Mouse (Mus musculus) heart, embryonic 11.5 days (tissue): ENCODE data around the gene Knop1. TPM values are rescaled to one million over a fixed set of nuclear protein-coding genes. Genes with fewer than 3 reads are reported as not detected.

ENCODE experiments used
- ATAC-seq: fragments of 200-750 bp; cut with Nextera tagmentation; replicated peaks from 2 replicates; pipeline ENCODE4 v1.8.0; 2017; ENCODE audit warnings: moderate library complexity; ENCODE audit not compliant: insufficient number of reproducible peaks, low FRiP score, low TSS enrichment
- H3K27ac ChIP-seq: fragments of 300-500 bp; sonication (generic); 2 replicates; pipeline ENCODE4 v1.5.1; 2014; ENCODE audit warnings: mild to moderate bottlenecking, low read depth, low read length
- H3K27me3 ChIP-seq: fragments of 300-500 bp; sonication (generic); 2 replicates; pipeline ENCODE4 v1.6.1; 2014; ENCODE audit warnings: mild to moderate bottlenecking, low read length, mixed read lengths; ENCODE audit not compliant: control insufficient read depth, insufficient read depth
- H3K36me3 ChIP-seq: fragments of 300-500 bp; sonication (generic); 2 replicates; pipeline ENCODE4 v1.6.1; 2014; ENCODE audit warnings: mild to moderate bottlenecking, low read length, moderate library complexity, mixed read lengths; ENCODE audit not compliant: control insufficient read depth, insufficient read depth
- H3K4me1 ChIP-seq: fragments of 300-500 bp; sonication (generic); 2 replicates; pipeline ENCODE4 v1.6.1; 2014; ENCODE audit warnings: low read length; ENCODE audit not compliant: control insufficient read depth, insufficient read depth
- H3K4me2 ChIP-seq: fragments of 300-500 bp; sonication (generic); 2 replicates; pipeline ENCODE4 v1.6.1; 2014; ENCODE audit warnings: mild to moderate bottlenecking, moderate library complexity
- H3K4me3 ChIP-seq: fragments of 300-500 bp; sonication (generic); 2 replicates; pipeline ENCODE4 v1.5.1; 2014; ENCODE audit warnings: low read depth, low read length
- H3K9ac ChIP-seq: fragments of 300-500 bp; sonication (generic); 2 replicates; pipeline ENCODE4 v1.6.1; 2014; ENCODE audit warnings: mild to moderate bottlenecking, low read depth, low read length, moderate library complexity
- H3K9me3 ChIP-seq: fragments of 300-500 bp; sonication (generic); replicated peaks from 2 replicates; pipeline ENCODE4 v1.6.1; 2016; ENCODE audit warnings: low read length; ENCODE audit not compliant: control insufficient read depth
- WGBS: fragments of 180-500 bp; shearing (Covaris S2); extraction: QIAGEN DNeasy Blood & Tissue Kit; methylation state at CpG from one replicate; pipeline ENCODE4 v1.1.7; 2014; ENCODE audit not compliant: insufficient replicate concordance; 5-methylcytosine and 5-hydroxymethylcytosine counted together
- polyA plus RNA-seq: library from polyadenylated mRNA; unstranded; fragments of >200 nt; fragmentation: Nextera tagmentation; extraction: Ambion mirVana; gene quantifications from 2 replicates; pipeline ENCODE4 v1.2.1, GENCODE M21; 2014

Knop1 gene
- polyA plus RNA-seq, 1 experiment from 2014 or later: 78.1 TPM

DNA sequence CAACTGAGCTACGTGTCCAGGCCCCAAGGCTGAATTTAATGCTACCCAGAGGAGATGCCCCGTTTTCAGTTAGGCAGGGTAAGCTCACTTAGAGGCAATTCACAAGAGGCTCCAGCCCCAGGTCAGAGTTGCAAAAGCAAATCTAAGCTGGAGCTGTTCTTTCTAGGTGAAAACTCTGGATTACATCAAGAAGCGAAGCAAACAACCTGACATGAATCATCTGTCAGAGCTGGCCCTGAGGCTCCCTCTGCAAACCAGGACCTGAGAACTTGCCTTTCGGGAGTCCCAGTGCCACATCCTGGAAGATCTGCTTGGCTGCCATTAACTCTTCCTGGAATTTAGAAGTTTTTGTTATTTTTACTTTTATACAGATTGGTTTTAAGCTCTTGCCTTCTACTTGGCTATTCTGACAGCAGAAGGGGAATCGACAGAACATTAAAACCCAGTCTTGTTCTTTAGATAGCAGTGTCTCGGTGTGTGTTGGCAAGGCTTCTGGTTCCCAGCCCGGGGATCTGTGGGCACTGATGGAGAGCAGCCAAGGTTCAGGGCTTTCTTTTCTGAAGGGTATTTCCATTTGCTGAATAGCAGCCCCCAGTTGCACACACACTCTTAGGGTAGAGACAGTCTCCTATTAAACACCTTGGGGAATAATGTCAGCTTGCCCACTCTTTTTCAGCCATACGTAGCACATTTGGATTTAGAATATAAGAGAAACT, 14.9 kb downstream of the Knop1 start:
- H3K27me3 ChIP-seq: no peaks in the 10 kb centered on the region
- no peaks in the 10 kb centered on the region for H3K4me1 ChIP-seq
- no peak for ATAC-seq
- WGBS: 71% methylated on average over 8 of the region's 8 CpGs
- H3K4me2 ChIP-seq: no peak overlapping the region
- peaks cover 28% of the 10 kb centered on the region for H3K36me3 ChIP-seq
- H3K9me3 ChIP-seq: no peaks in the 10 kb centered on the region
- no peak overlapping the region for H3K27ac ChIP-seq
- H3K9ac ChIP-seq: no peak overlapping the region
- no peak overlapping the region for H3K4me3 ChIP-seq

DNA sequence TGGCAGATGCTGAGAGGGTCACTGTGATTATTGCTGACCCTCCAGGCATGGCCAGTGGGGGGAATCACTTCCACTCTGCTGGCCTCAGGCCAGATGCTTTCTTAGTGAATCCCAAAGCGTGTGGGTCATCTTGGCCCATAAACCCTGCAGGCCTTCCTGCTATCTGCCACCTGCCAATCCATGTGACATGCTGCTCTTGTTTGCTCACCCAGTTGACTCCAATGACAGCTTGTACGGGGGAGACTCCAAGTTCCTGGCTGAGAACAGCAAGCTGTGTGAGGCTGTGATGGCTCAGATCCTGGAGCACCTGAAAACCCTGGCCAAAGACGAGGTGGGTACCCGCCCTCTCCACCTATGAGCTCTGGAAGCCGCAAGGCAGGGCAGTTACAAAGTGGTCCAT, 18.2 kb downstream of the Knop1 start:
- no peak overlapping the region for H3K4me3 ChIP-seq
- no peak for ATAC-seq
- 78% methylated on average over 5 of the region's 5 CpGs for WGBS
- H3K27me3 ChIP-seq: no peaks in the 10 kb centered on the region
- H3K36me3 ChIP-seq: peaks cover 18% of the 10 kb centered on the region
- no peaks in the 10 kb centered on the region for H3K9me3 ChIP-seq
- H3K27ac ChIP-seq: no peak overlapping the region
- no peak overlapping the region for H3K4me2 ChIP-seq
- H3K9ac ChIP-seq: no peak overlapping the region
- no peaks in the 10 kb centered on the region for H3K4me1 ChIP-seq

DNA sequence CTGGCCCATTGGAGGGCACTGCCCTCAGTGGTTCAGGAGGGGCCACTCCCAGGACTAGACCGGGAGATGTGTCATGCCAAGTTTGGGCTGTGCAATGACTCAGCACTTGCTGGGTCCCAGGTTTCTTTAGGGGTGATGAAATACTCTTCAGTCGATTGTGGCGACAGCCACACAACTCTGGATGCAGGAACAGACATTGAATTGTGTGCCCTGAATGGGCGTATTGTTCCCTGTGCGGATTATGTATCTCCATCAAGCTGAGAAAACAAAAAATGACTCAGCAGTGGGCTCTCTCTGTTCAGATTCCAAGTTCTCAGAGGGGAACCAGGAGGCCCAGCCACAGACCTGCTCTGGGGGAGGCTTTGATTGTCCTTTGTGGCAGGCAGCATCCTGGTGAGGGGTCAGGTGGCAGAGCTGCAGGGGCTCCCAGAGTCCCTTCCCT, 28.1 kb downstream of the Knop1 start:
- H3K4me1 ChIP-seq: no peaks in the 10 kb centered on the region
- H3K4me2 ChIP-seq: no peak overlapping the region
- H3K9ac ChIP-seq: no peak overlapping the region
- H3K36me3 ChIP-seq: no peaks in the 10 kb centered on the region
- no peak overlapping the region for H3K4me3 ChIP-seq
- H3K27ac ChIP-seq: no peak overlapping the region
- H3K27me3 ChIP-seq: no peaks in the 10 kb centered on the region
- WGBS: 76% methylated on average over 5 of the region's 5 CpGs
- no peaks in the 10 kb centered on the region for H3K9me3 ChIP-seq
- ATAC-seq: no peak

DNA sequence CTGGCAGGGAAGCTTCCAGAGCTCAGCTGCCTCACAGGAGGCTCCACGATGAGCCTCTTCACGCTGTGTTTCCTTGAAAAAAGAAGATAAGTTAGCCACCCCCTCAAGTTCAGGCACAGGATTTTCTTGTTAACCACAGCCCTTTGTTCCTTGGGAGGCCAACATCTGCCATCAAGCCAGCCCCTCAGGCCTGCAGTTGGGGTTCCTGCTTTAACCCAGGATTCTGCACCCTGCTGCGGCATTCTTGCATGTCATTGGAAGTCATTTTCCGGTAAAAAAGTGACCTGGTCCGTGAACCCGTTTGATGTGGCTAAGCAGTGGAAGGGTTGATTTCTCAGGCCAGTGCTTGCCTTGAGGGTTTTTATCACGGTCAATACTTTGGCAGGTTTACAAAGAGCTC, 31.6 kb downstream of the Knop1 start:
- H3K27me3 ChIP-seq: no peaks in the 10 kb centered on the region
- no peak overlapping the region for H3K9ac ChIP-seq
- 75% methylated on average over 7 of the region's 7 CpGs for WGBS
- no peaks in the 10 kb centered on the region for H3K4me1 ChIP-seq
- H3K9me3 ChIP-seq: no peaks in the 10 kb centered on the region
- H3K4me2 ChIP-seq: no peak overlapping the region
- no peak for ATAC-seq
- no peaks in the 10 kb centered on the region for H3K36me3 ChIP-seq
- no peak overlapping the region for H3K4me3 ChIP-seq
- no peak overlapping the region for H3K27ac ChIP-seq

DNA sequence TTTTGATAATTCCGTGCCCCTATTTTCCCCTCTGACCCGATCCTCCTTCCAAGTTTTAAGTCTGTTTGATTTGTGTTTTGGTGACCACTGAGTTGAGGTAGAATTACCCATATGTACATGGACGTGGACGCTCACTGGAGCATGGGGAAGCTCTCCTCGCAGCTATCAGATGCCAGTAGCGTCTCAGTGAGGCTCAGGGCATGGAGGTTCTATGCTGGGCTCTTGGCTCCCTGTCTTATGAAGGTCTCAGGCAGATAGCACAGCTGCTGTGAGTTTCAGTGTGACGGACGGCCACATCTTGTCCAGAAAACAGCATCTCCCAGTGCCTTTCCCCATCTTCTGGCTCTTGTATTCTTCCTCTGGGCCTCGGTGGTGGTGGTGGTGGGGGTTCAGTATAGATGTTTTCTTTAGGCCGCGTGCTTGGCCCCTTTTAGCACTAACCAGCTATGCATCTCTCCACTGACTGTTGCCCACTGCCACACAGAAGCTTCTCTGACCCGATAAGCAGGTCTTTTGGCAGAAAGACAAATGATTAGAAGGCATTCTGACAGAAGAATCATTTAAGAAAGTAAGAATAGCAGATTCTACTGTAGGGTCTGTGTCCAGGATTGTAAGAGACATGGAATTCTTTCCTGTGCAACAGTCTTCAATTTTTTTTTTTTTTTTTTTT, 34.0 kb downstream of the Knop1 start:
- WGBS: 78% methylated on average over 12 of the region's 12 CpGs
- no peak overlapping the region for H3K27ac ChIP-seq
- H3K4me3 ChIP-seq: no peak overlapping the region
- no peak for ATAC-seq
- H3K9me3 ChIP-seq: no peaks in the 10 kb centered on the region
- H3K9ac ChIP-seq: no peak overlapping the region
- H3K4me1 ChIP-seq: no peaks in the 10 kb centered on the region
- peaks cover 3% of the 10 kb centered on the region; the same call in 1 of the 2 replicates for H3K36me3 ChIP-seq
- H3K4me2 ChIP-seq: no peak overlapping the region
- H3K27me3 ChIP-seq: no peaks in the 10 kb centered on the region

DNA sequence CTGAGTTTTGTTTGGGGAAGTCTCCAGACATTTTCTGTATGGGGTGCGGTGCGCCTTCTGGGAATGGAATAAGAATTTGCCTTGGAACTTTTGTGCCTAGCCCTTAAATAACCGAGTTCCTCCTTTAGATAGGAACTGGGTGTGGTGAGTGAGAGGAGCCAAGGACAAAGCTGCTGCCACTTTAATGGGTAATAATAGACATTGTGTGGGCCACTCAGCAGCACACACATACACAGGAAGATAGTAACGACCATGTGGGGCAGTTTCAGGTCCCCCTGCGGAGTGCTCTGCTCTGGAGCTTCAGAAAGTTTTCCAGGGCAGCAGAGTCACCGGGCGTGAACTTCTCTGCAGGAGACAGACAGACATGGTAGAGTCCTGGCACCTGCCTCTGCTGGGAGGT, 34.7 kb downstream of the Knop1 start:
- Histone ChIP-seq H3K27me3 (no peaks in the 10 kb centered on the region), H3K9ac (no peak overlapping the region), H3K4me1 (no peaks in the 10 kb centered on the region), H3K4me2 (no peak overlapping the region), H3K9me3 (no peaks in the 10 kb centered on the region), H3K27ac (no peak overlapping the region), H3K36me3 (peaks cover 4% of the 10 kb centered on the region), H3K4me3 (no peak overlapping the region)
- ATAC-seq: no peak
- WGBS: 58% methylated on average over 7 of the region's 7 CpGs

DNA sequence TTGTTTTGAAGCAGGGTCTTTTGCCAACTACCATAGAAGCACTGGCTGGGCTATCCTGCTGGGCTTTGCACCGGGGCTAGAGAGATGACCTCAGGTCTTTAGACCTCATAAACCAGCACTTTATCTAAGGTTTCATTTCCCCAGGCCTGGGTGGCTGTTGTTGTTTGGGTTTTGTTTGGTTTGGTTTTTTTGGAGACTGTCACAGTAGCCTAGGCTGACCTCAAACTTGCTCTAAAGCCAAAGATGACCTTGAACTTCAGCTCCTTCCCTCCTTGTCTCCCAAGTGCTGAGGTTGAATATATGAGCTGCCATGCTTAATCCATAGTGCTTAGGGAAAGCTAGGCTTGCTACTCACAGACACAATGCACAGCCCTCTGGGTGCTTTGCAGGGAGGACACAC, 36.4 kb downstream of the Knop1 start:
- Histone ChIP-seq H3K4me3 (no peak overlapping the region), H3K27me3 (no peaks in the 10 kb centered on the region), H3K4me1 (no peaks in the 10 kb centered on the region), H3K9ac (no peak overlapping the region), H3K9me3 (no peaks in the 10 kb centered on the region), H3K36me3 (peaks cover 6% of the 10 kb centered on the region), H3K4me2 (no peak overlapping the region), H3K27ac (no peak overlapping the region)
- 73% methylated on average over 1 of the region's 1 CpGs for WGBS
- ATAC-seq: no peak

DNA sequence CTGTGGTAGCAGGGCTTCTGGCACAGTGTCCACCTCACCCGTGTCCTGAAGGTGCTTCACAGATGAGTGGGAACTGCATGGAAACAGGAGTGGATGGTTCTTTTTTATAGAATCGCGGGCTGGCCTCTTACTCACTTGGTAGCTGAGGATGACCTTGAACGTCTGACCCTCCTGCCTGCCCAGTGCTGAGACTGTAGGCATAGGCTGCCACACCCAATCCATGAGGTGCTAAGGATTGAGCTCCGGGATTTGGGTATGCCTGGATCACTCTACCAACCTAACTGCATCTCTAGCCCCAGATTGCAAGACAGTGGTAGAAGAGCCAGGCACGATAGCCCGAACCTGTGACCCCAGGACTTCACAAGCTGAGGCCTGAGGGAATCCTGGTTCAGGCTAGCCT, 38.3 kb downstream of the Knop1 start:
- H3K4me1 ChIP-seq: no peaks in the 10 kb centered on the region
- no peaks in the 10 kb centered on the region for H3K27me3 ChIP-seq
- no peaks in the 10 kb centered on the region for H3K9me3 ChIP-seq
- WGBS: 83% methylated on average over 7 of the region's 7 CpGs
- no peak overlapping the region for H3K4me2 ChIP-seq
- no peak for ATAC-seq
- H3K9ac ChIP-seq: no peak overlapping the region
- H3K36me3 ChIP-seq: peaks cover 9% of the 10 kb centered on the region
- no peak overlapping the region for H3K4me3 ChIP-seq
- H3K27ac ChIP-seq: no peak overlapping the region

DNA sequence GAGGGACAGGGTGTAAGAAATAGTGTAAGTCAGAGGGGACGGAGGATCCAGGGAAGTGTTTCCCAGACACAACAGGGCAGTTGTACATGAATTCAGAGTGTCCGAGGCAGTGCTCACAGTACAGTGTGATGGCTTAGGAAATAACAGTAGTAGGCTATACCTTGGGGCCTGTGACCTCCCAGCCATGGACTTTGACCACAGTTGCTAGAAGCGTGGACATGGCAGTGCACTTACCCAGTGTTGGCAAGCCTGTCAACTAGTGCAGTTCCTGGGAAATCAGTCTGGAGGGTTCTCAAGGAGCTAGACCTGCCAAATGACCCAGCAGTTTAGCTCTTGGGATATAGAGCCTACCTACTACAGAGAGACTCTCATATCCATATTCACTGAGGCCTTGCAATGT, 39.8 kb downstream of the Knop1 start:
- Histone ChIP-seq H3K27ac (no peak overlapping the region), H3K4me1 (no peaks in the 10 kb centered on the region), H3K9me3 (no peaks in the 10 kb centered on the region), H3K36me3 (peaks cover 9% of the 10 kb centered on the region), H3K9ac (no peak overlapping the region), H3K27me3 (no peaks in the 10 kb centered on the region), H3K4me3 (no peak overlapping the region), H3K4me2 (no peak overlapping the region)
- 93% methylated on average over 3 of the region's 3 CpGs for WGBS
- ATAC-seq: no peak
